Mouse (Mus musculus) thymus, postnatal 10 days (tissue): ENCODE data around the gene Fam3b.

Experiments
- DNase-seq, 2 experiments: peaks; one replicate each; pipeline ENCODE4 v3.0.0; 2021; ENCODE audit warnings: low spot score in 2 of 2

Gene Fam3b

GRCm38 (mm10) chr16:97514099-97514940 is at the start of gene Fam3b:
Gene Fam3b, minus strand, starts transcription at chr16:97514816.
- no peak for DNase-seq

GRCm38 (mm10) chr16:97544340-97544739 is 29.7 kb upstream of the Fam3b start:
- no peak for DNase-seq

- no peak for DNase-seq
Observed at GRCm38 (mm10) chr16:97536859-97537258, 22.2 kb upstream of the Fam3b start.

- peak; percentile 29 to 36 for DNase-seq
Observed at GRCm38 (mm10) chr16:97535808-97536413, 21.3 kb upstream of the Fam3b start.

GRCm38 (mm10) chr16:97534876-97535461 is 20.4 kb upstream of the Fam3b start:
- DNase-seq: peak in 1 of 2 experiments; percentile 11

GRCm38 (mm10) chr16:97534448-97534847 is 19.8 kb upstream of the Fam3b start:
- no peak for DNase-seq

GRCm38 (mm10) chr16:97533751-97534150 is 19.1 kb upstream of the Fam3b start:
- no peak for DNase-seq

- DNase-seq: no peak
Observed at GRCm38 (mm10) chr16:97533126-97533525, 18.5 kb upstream of the Fam3b start.

GRCm38 (mm10) chr16:97529241-97529640 is 14.6 kb upstream of the Fam3b start:
- DNase-seq: no peak

- DNase-seq: peak in 1 of 2 experiments; percentile 16
Observed at GRCm38 (mm10) chr16:97523024-97523423, 8.4 kb upstream of the Fam3b start.

- DNase-seq: no peak
Observed at GRCm38 (mm10) chr16:97521983-97522382, 7.4 kb upstream of the Fam3b start.

- no peak for DNase-seq
Observed at GRCm38 (mm10) chr16:97516341-97516740, 1.7 kb upstream of the Fam3b start.

GRCm38 (mm10) chr16:97512347-97512751 is 2.3 kb downstream of the Fam3b start:
- peak in 1 of 2 experiments; percentile 15 for DNase-seq

- no peak for DNase-seq
Observed at GRCm38 (mm10) chr16:97511495-97511894, 3.1 kb downstream of the Fam3b start.

- DNase-seq: no peak
Observed at GRCm38 (mm10) chr16:97510849-97511248, 3.8 kb downstream of the Fam3b start.

GRCm38 (mm10) chr16:97507783-97508182 is 6.8 kb downstream of the Fam3b start:
- no peak for DNase-seq

GRCm38 (mm10) chr16:97504793-97505192 is 9.8 kb downstream of the Fam3b start:
- no peak for DNase-seq

- no peak for DNase-seq
Observed at GRCm38 (mm10) chr16:97503849-97504248, 10.8 kb downstream of the Fam3b start.

GRCm38 (mm10) chr16:97500901-97501300 is 13.7 kb downstream of the Fam3b start:
- no peak for DNase-seq

- no peak for DNase-seq
Observed at GRCm38 (mm10) chr16:97499450-97499849, 15.2 kb downstream of the Fam3b start.

GRCm38 (mm10) chr16:97498139-97498538 is 16.5 kb downstream of the Fam3b start:
- no peak for DNase-seq

GRCm38 (mm10) chr16:97497682-97498081 is 16.9 kb downstream of the Fam3b start:
- DNase-seq: no peak

GRCm38 (mm10) chr16:97496026-97496425 is 18.6 kb downstream of the Fam3b start:
- no peak for DNase-seq
